Mouse (Mus musculus) lung, adult 2 months (tissue): ENCODE results near the gene Msi2.

Experiments
- CTCF ChIP-seq: fragments of 200-500 bp; IDR thresholded peaks from 2 replicates; pipeline ENCODE4 v1.5.1; 2011; ENCODE audit warnings: mild to moderate bottlenecking, low read length, control low read depth; ENCODE audit not compliant: insufficient read depth
- POLR2A ChIP-seq: fragments of 200-500 bp; IDR thresholded peaks from 2 replicates; pipeline ENCODE4 v1.6.1; 2011; ENCODE audit warnings: low read depth, mild to moderate bottlenecking, control low read depth, low read length, borderline replicate concordance; ENCODE audit errors: extremely low read depth

GRCm38 (mm10) chr11:88543771-88544170, 174.5 kb downstream of the Msi2 start:
- TF ChIP-seq CTCF (no peak), POLR2A (no peak)
